Mouse (Mus musculus) MEL (cell line): Measurements from ENCODE around the gene Gm10518. TPM values are rescaled to one million over a fixed set of nuclear protein-coding genes. Genes with fewer than 3 reads are reported as not detected.

Source experiments
- DNase-seq: peaks from one replicate; pipeline ENCODE4 v3.0.0; 2011; ENCODE audit warnings: low read depth, low spot score
- H3K27ac ChIP-seq: 2 replicates; pipeline ENCODE4 v1.5.1; 2012; ENCODE audit warnings: low read depth, mild to moderate bottlenecking, control low read depth, low read length, moderate library complexity; ENCODE audit not compliant: control insufficient read depth
- H3K27me3 ChIP-seq, 2 experiments: fragments of 150-350 bp in 1 of 2; sonication (generic) in 1 of 2; 2 replicates each; pipeline ENCODE4 v1.6.1; 2012; ENCODE audit warnings: low read length in 2 of 2, mild to moderate bottlenecking in 2 of 2, improper control_type of control experiment in 1 of 2, moderate library complexity in 1 of 2; ENCODE audit not compliant: insufficient read depth in 2 of 2, control insufficient read depth in 1 of 2
- H3K36me3 ChIP-seq, 2 experiments: 2 replicates each; pipeline ENCODE4 v1.6.1; 2012 to 2014; ENCODE audit warnings: low read length in 2 of 2, improper control_type of control experiment in 1 of 2, inconsistent platforms in 1 of 2, mild to moderate bottlenecking in 1 of 2; ENCODE audit not compliant: insufficient read depth in 2 of 2, control insufficient read depth in 1 of 2
- H3K4me1 ChIP-seq, 2 experiments: fragments of 150-350 bp in 1 of 2; sonication (generic) in 1 of 2; 2 replicates each; pipeline ENCODE4 v1.6.1; 2012; ENCODE audit warnings: low read length in 2 of 2, improper control_type of control experiment in 1 of 2, mild to moderate bottlenecking in 1 of 2; ENCODE audit not compliant: insufficient read depth in 2 of 2, control insufficient read depth in 1 of 2
- H3K4me3 ChIP-seq, 2 experiments: fragments of 150-350 bp in 1 of 2; sonication (generic) in 1 of 2; 2 replicates each; pipeline ENCODE4 v1.5.1; 2012; ENCODE audit warnings: low read depth in 2 of 2, low read length in 2 of 2, mild to moderate bottlenecking in 2 of 2, moderate library complexity in 2 of 2, control low read depth in 1 of 2, improper control_type of control experiment in 1 of 2; ENCODE audit not compliant: control insufficient read depth in 1 of 2, insufficient read depth in 1 of 2
- H3K79me2 ChIP-seq: 2 replicates; pipeline ENCODE4 v1.6.1; 2012; ENCODE audit warnings: mild to moderate bottlenecking, low read length, moderate library complexity; ENCODE audit not compliant: control insufficient read depth, poor library complexity, insufficient read depth
- H3K9ac ChIP-seq: 2 replicates; pipeline ENCODE4 v1.6.1; 2012; ENCODE audit warnings: low read depth, mild to moderate bottlenecking, control low read depth, low read length, moderate library complexity; ENCODE audit not compliant: control insufficient read depth, poor library complexity, severe bottlenecking
- H3K9me3 ChIP-seq: fragments of 150-350 bp; sonication (generic); replicated peaks from 2 replicates; pipeline ENCODE4 v1.6.1; 2012; ENCODE audit warnings: mild to moderate bottlenecking, low read length, improper control_type of control experiment, moderate library complexity; ENCODE audit not compliant: insufficient read depth
- BHLHE40 ChIP-seq: IDR thresholded peaks from 2 replicates; pipeline ENCODE4 v1.6.1; 2012; ENCODE audit warnings: low read depth, mild to moderate bottlenecking, inconsistent platforms, low read length, improper control_type of control experiment, borderline replicate concordance
- CHD1 ChIP-seq: IDR thresholded peaks from 2 replicates; pipeline ENCODE4 v1.6.1; 2012; ENCODE audit warnings: low read depth, mild to moderate bottlenecking, inconsistent platforms, low read length, improper control_type of control experiment
- CHD2 ChIP-seq: IDR thresholded peaks from 2 replicates; pipeline ENCODE4 v1.6.1; 2011; ENCODE audit warnings: low read length, improper control_type of control experiment
- CTCF ChIP-seq, 3 experiments: IDR thresholded peaks in 2 of 3; conservative IDR thresholded peaks in 1 of 3; 2 replicates each; pipeline ENCODE4 v1.5.1; 2011 to 2012; ENCODE audit warnings: low read length in 3 of 3, low read depth in 2 of 3, mild to moderate bottlenecking in 2 of 3, improper control_type of control experiment in 1 of 3, inconsistent platforms in 1 of 3, mixed read lengths in 1 of 3, moderate library complexity in 1 of 3; ENCODE audit not compliant: control insufficient read depth in 1 of 3, insufficient read depth in 1 of 3, poor library complexity in 1 of 3, severe bottlenecking in 1 of 3
- ELF1 ChIP-seq: IDR thresholded peaks from 2 replicates; pipeline ENCODE4 v1.6.1; 2014; ENCODE audit warnings: low read depth, mild to moderate bottlenecking, inconsistent platforms, low read length, improper control_type of control experiment, moderate library complexity
- EP300 ChIP-seq, 2 experiments: IDR thresholded peaks; 2 replicates each; pipeline ENCODE4 v1.6.1; 2011; ENCODE audit warnings: improper control_type of control experiment in 2 of 2, low read length in 2 of 2, low read depth in 1 of 2, mild to moderate bottlenecking in 1 of 2
- ETS1 ChIP-seq: IDR thresholded peaks from 2 replicates; pipeline ENCODE4 v1.6.1; 2012; ENCODE audit warnings: low read depth, mild to moderate bottlenecking, inconsistent platforms, low read length, improper control_type of control experiment, moderate library complexity
- GABPA ChIP-seq: IDR thresholded peaks from 2 replicates; pipeline ENCODE4 v1.6.1; 2012; ENCODE audit warnings: low read depth, mild to moderate bottlenecking, inconsistent platforms, low read length, improper control_type of control experiment, moderate library complexity
- GATA1 ChIP-seq: IDR thresholded peaks from 2 replicates; pipeline ENCODE4 v1.6.1; 2011; ENCODE audit warnings: low read depth, low read length, improper control_type of control experiment
- HCFC1 ChIP-seq: IDR thresholded peaks from 2 replicates; pipeline ENCODE4 v1.6.1; 2012; ENCODE audit warnings: low read depth, mild to moderate bottlenecking, inconsistent platforms, low read length, improper control_type of control experiment, moderate library complexity
- JUND ChIP-seq: IDR thresholded peaks from 2 replicates; pipeline ENCODE4 v1.6.1; 2011; ENCODE audit warnings: low read depth, mild to moderate bottlenecking, improper control_type of control experiment, low read length
- MAFK ChIP-seq: IDR thresholded peaks from 2 replicates; pipeline ENCODE4 v1.6.1; 2011; ENCODE audit warnings: low read depth, mild to moderate bottlenecking, low read length, improper control_type of control experiment, borderline replicate concordance
- MAX ChIP-seq: IDR thresholded peaks from 2 replicates; pipeline ENCODE4 v1.6.1; 2011; ENCODE audit warnings: low read length, improper control_type of control experiment
- MEF2A ChIP-seq: IDR thresholded peaks from 2 replicates; pipeline ENCODE4 v1.6.1; 2014; ENCODE audit warnings: low read depth, mild to moderate bottlenecking, inconsistent platforms, low read length, improper control_type of control experiment; ENCODE audit not compliant: poor library complexity, insufficient replicate concordance, severe bottlenecking; ENCODE audit errors: extremely low read depth
- MXI1 ChIP-seq: IDR thresholded peaks from 2 replicates; pipeline ENCODE4 v1.6.1; 2011; ENCODE audit warnings: mild to moderate bottlenecking, low read depth, low read length, improper control_type of control experiment
- MYB ChIP-seq: IDR thresholded peaks from 2 replicates; pipeline ENCODE4 v1.6.1; 2011; ENCODE audit warnings: mild to moderate bottlenecking, low read depth, low read length, improper control_type of control experiment
- MYC ChIP-seq: IDR thresholded peaks from 2 replicates; pipeline ENCODE4 v1.6.1; 2011; ENCODE audit warnings: low read depth, mild to moderate bottlenecking, low read length, improper control_type of control experiment, moderate library complexity
- POLR2AphosphoS5 ChIP-seq: IDR thresholded peaks from 2 replicates; pipeline ENCODE4 v1.6.1; 2012; ENCODE audit warnings: low read depth, borderline replicate concordance, mild to moderate bottlenecking, inconsistent platforms, low read length, moderate library complexity, mixed read lengths
- RAD21 ChIP-seq: IDR thresholded peaks from 2 replicates; pipeline ENCODE4 v1.6.1; 2011; ENCODE audit warnings: mild to moderate bottlenecking, low read depth, low read length, improper control_type of control experiment
- SIN3A ChIP-seq: IDR thresholded peaks from 2 replicates; pipeline ENCODE4 v1.6.1; 2012; ENCODE audit warnings: low read length, improper control_type of control experiment, inconsistent platforms
- TBP ChIP-seq: IDR thresholded peaks from 2 replicates; pipeline ENCODE4 v1.8.0; 2011; ENCODE audit warnings: low read depth, low read length, improper control_type of control experiment
- TCF12 ChIP-seq: IDR thresholded peaks from 2 replicates; pipeline ENCODE4 v1.6.1; 2014; ENCODE audit warnings: low read depth, mild to moderate bottlenecking, inconsistent platforms, low read length, improper control_type of control experiment, moderate library complexity
- UBTF ChIP-seq: IDR thresholded peaks from 2 replicates; pipeline ENCODE4 v1.6.1; 2012; ENCODE audit warnings: low read depth, mild to moderate bottlenecking, inconsistent platforms, low read length, improper control_type of control experiment, moderate library complexity, borderline replicate concordance; ENCODE audit not compliant: insufficient read depth
- ZKSCAN1 ChIP-seq: IDR thresholded peaks from 2 replicates; pipeline ENCODE4 v1.6.1; 2012; ENCODE audit warnings: low read depth, mild to moderate bottlenecking, inconsistent platforms, low read length, improper control_type of control experiment, moderate library complexity
- ZMIZ1 ChIP-seq: IDR thresholded peaks from 2 replicates; pipeline ENCODE4 v1.6.1; 2012; ENCODE audit warnings: low read depth, mild to moderate bottlenecking, inconsistent platforms, low read length, improper control_type of control experiment, moderate library complexity
- polyA plus RNA-seq, 2 experiments: library from polyadenylated mRNA; stranded (reverse) in 1 of 2; unstranded in 1 of 2; fragments of >175 nt in 1 of 2; fragments of >200 nt in 1 of 2; gene quantifications; 2 replicates each; pipeline versions ENCODE4 v1.2.1 to v1.2.4; 2012; ENCODE audit warnings: low replicate concordance in 2 of 2, low read depth in 1 of 2; ENCODE audit not compliant: insufficient read length in 2 of 2, insufficient read depth in 1 of 2, missing spikeins in 1 of 2
- total RNA-seq: library from RNA; depleted of rRNA; stranded (reverse); fragments of 300-350 nt; gene quantifications from 2 replicates; pipeline ENCODE4 v1.2.3, GENCODE M21; 2012; rRNA removed

Gene Gm10518
- total RNA-seq (4.2 and 5.2 TPM in 2 replicates), polyA plus RNA-seq (under 1 TPM in 1 of 2 experiments, not detected in 1; 0.42 TPM)

DNA sequence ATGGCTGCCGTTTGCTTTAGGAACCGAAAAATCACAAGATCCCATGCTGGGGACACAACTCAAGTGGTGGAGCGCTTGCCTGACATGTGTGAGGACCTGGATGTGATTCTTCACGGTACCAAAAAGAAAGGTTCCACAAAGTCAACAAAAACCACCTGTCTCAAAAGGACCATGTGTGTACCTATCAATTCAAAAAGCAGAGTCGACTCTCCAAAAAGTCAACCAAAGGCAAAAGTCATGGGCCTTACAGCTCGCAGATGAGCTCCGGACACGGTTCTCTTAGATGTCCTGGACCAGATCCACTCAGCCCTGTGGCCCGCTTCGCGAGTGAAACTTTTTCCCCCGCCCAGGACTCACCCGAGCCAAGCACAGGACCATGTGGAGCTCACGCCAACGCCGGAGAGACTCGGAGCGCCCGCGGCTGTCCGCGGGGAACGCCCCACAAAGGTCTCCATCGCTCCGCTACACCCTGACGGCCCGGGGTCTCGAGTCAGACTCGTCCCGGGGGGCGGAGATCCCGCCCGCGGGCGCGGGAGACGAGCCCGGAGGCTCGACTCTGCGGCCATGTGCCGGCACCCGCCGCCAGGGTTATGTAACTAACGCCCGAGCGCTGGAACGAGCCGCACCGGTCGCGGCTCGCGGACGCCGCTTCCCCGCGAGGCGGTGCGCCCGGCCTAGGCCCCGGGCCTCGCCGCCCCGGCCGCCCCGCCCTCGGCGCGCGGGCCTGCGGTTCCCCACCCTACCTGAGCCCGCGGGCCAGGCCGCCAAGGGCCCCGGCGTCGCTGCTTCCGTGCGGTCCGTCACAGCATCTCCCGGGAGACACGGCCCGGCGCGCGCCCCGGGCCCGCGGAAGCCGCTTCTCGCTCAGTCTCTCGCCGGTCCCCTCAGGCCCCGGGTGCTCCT lies at the start of gene Gm10518:
Gene Gm10518 (plus strand): TSS at position 767 of the 903 bp plus-strand sequence.
- peak; percentile 60 for DNase-seq
- peaks cover 12 to 34% of the 10 kb centered on the region in 2 experiments for H3K4me1 ChIP-seq

DNA sequence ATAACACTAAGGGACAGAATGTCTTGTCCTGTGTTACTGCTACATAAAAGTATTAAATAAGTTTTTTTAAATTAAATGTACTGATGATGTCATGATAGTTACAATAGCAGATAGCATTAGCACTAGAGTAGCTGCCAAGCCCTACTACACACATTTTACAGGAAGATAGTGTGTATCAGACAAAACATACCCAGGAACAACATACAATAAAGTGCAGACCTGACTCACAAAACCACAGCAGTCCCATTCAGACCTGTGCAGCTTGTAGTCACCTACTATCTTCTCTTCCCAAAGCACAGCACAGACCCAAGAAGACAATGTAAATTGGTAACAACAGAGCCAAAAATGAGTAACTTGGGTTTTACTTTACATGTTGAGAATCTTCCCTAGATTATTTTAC lies 46.7 kb upstream of the Gm10518 start:
- Histone ChIP-seq H3K9ac (no peak overlapping the region), H3K27me3 (no peaks in the 10 kb centered on the region), H3K27ac (no peak overlapping the region), H3K4me3 (no peak overlapping the region), H3K9me3 (no peaks in the 10 kb centered on the region), H3K79me2 (no peaks in the 10 kb centered on the region), H3K36me3 (peaks cover 17 to 64% of the 10 kb centered on the region in 2 experiments), H3K4me1 (peaks cover 4 to 5% of the 10 kb centered on the region in 2 experiments)
- peak; percentile 18 for DNase-seq
- TF ChIP-seq MEF2A: no peak
- TF ChIP-seq TCF12: peak; percentile 41; the same call in 1 of the 2 replicates
- TF ChIP-seq EP300 (IDR thresholded peaks at IDR 0.05; ENCODE audit: low read depth in 1 of 2, low read length in 2 of 2): 0 out of 4 replicates have a peak, but pooled peaks of 1 of the 2 experiments have one; percentile 6
- TF ChIP-seq BHLHE40: no peak
- TF ChIP-seq RAD21: no peak
- TF ChIP-seq GABPA: no peak
- no peak for TF ChIP-seq ELF1
- no peak for TF ChIP-seq MXI1
- no peak for TF ChIP-seq MAFK
- no peak for TF ChIP-seq MAX
- TF ChIP-seq POLR2AphosphoS5: no peak
- TF ChIP-seq CHD2: no peak

More for the DNA sequence above, at the start of gene Gm10518:
- Histone ChIP-seq H3K4me3 (peak within 1 kb of the TSS; percentile 93 to 96), H3K27me3 (no peaks in the 10 kb centered on the region), H3K27ac (peak within 1 kb of the TSS; percentile 97), H3K36me3 (peaks cover 10 to 55% of the 10 kb centered on the region in 2 experiments), H3K9me3 (no peaks in the 10 kb centered on the region), H3K79me2 (peaks cover 40% of the 10 kb centered on the region), H3K9ac (peak within 1 kb of the TSS; percentile 97)
- peak; percentile 25; the same call in 1 of the 2 replicates for TF ChIP-seq ETS1
- no peak for TF ChIP-seq BHLHE40
- peak; percentile 69; the same call in 1 of the 2 replicates for TF ChIP-seq UBTF
- TF ChIP-seq SIN3A: peak; percentile 63
- TF ChIP-seq TBP: 0 out of 2 replicates have a peak, but pooled peaks have one; percentile 24
- TF ChIP-seq ZMIZ1: no peak
- TF ChIP-seq ELF1: no peak
- TF ChIP-seq ZKSCAN1: no peak
- TF ChIP-seq MAX: peak; percentile 33; the same call in 1 of the 2 replicates
- no peak for TF ChIP-seq JUND
- TF ChIP-seq MYB: no peak
- TF ChIP-seq GATA1: no peak
- no peak for TF ChIP-seq TCF12
- no peak for TF ChIP-seq CTCF (IDR thresholded peaks at IDR 0.05 in 2 of 3, conservative IDR thresholded peaks at IDR 0.05 in 1 of 3; ENCODE audit: control insufficient read depth in 1 of 3, insufficient read depth in 1 of 3, low read depth in 2 of 3, low read length in 3 of 3, poor library complexity in 1 of 3, severe bottlenecking in 1 of 3)
- TF ChIP-seq HCFC1: no peak; the same call in 1 of the 2 replicates
- peak; percentile 90 for TF ChIP-seq MXI1
- peak; percentile 71 for TF ChIP-seq MYC
- TF ChIP-seq CHD1: peak; percentile 72; the same call in 1 of the 2 replicates
